Mouse (Mus musculus) liver, postnatal 0 days (tissue): Measurements from ENCODE around the gene Rab13. TPM values are rescaled to one million over a fixed set of nuclear protein-coding genes. Genes with fewer than 3 reads are reported as not detected.

Experiments used
- ATAC-seq: fragments of 200-750 bp; cut with Nextera tagmentation; 2 replicates; pipeline ENCODE4 v1.8.0; 2017; ENCODE audit warnings: mild to moderate bottlenecking, moderate library complexity
- DNase-seq: peaks from one replicate; pipeline ENCODE4 v3.0.0-alpha.2; 2016
- H3K27ac ChIP-seq: fragments of 300-500 bp; sonication (generic); 2 replicates; pipeline ENCODE4 v1.5.1; 2014; ENCODE audit warnings: antibody characterized with exemption, moderate library complexity, mild to moderate bottlenecking, low read depth
- H3K27me3 ChIP-seq: fragments of 300-500 bp; sonication (generic); 2 replicates; pipeline ENCODE4 v1.6.1; 2014; ENCODE audit warnings: low read length, control low read depth, mixed read lengths; ENCODE audit not compliant: insufficient read depth
- H3K36me3 ChIP-seq: fragments of 300-500 bp; sonication (generic); replicated peaks from 2 replicates; pipeline ENCODE4 v1.6.1; 2014; ENCODE audit warnings: mild to moderate bottlenecking, control low read depth, low read length, moderate library complexity, mixed read lengths; ENCODE audit not compliant: insufficient read depth
- H3K4me1 ChIP-seq: fragments of 300-500 bp; sonication (generic); 2 replicates; pipeline ENCODE4 v1.6.1; 2014; ENCODE audit warnings: antibody characterized with exemption, mild to moderate bottlenecking, control low read depth; ENCODE audit not compliant: insufficient read depth
- H3K4me2 ChIP-seq: fragments of 300-500 bp; sonication (generic); 2 replicates; pipeline ENCODE4 v1.6.1; 2014; ENCODE audit warnings: low read depth, mild to moderate bottlenecking, low read length, moderate library complexity, mixed read lengths
- H3K4me3 ChIP-seq: fragments of 300-500 bp; sonication (generic); 2 replicates; pipeline ENCODE4 v1.5.1; 2014; ENCODE audit warnings: low read depth, low read length
- H3K9ac ChIP-seq: fragments of 300-500 bp; sonication (generic); replicated peaks from 2 replicates; pipeline ENCODE4 v1.6.1; 2014; ENCODE audit warnings: mild to moderate bottlenecking, moderate library complexity
- H3K9me3 ChIP-seq: fragments of 300-500 bp; sonication (generic); 2 replicates; pipeline ENCODE4 v1.6.1; 2016; ENCODE audit warnings: mild to moderate bottlenecking, control low read depth, low read length, mixed read lengths
- CTCF ChIP-seq: sonication (generic); IDR thresholded peaks from 2 replicates; pipeline ENCODE4 v1.5.1; 2016; ENCODE audit warnings: antibody characterized with exemption, low read depth
- EP300 ChIP-seq: IDR thresholded peaks from 2 replicates; pipeline ENCODE4 v1.6.1; 2016; ENCODE audit warnings: antibody characterized with exemption, low read depth, mild to moderate bottlenecking
- WGBS: fragments of 180-500 bp; shearing (Covaris S2); extraction: QIAGEN DNeasy Blood & Tissue Kit; methylation state at CpG from one replicate; pipeline ENCODE4 v1.1.7; 2014; ENCODE audit not compliant: insufficient replicate concordance; 5-methylcytosine and 5-hydroxymethylcytosine counted together
- polyA plus RNA-seq: library from polyadenylated mRNA; unstranded; fragments of >200 nt; fragmentation: Nextera tagmentation; extraction: Ambion mirVana; gene quantifications from 2 replicates; pipeline ENCODE4 v1.2.1, GENCODE M21; 2015

Gene Rab13
- 4.9 and 6.1 TPM in 2 replicates for polyA plus RNA-seq

- under 1% methylated on average over 38 of the region's 42 CpGs for WGBS
These were observed at the start of gene Rab13, which contains the start of gene Rps27 for GRCm38 (mm10) chr3:90213377-90213866. Gene Rab13 (plus strand): TSS chr3:90213695. Gene Rps27 (minus strand): TSS chr3:90213651.

DNA sequence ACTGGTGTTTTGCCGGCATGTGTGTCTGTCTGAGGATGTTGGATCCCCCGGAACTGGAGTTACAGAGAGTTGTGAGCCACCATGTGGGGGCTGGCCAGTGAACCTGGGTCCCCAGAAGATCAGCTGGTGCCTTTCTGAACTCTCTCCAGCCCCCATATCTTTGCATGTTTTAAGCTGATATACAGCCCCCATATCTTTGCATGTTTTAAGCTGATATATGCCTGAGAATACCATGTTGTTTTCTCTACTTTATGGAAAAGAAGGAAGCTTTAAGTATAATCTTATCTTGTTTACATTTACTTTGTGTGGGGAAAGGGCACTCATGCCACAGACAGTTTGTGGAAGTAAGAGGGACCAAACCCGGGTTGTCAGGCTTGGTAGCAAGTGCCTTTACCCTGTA, 33.9 kb upstream of the Rab13 start:
- H3K4me3 ChIP-seq, result no peak overlapping the region
- no peak overlapping the region for H3K27ac ChIP-seq
- H3K36me3 ChIP-seq, result no peaks in the 10 kb centered on the region
- no peaks in the 10 kb centered on the region for H3K4me1 ChIP-seq
- H3K9me3 ChIP-seq, result no peaks in the 10 kb centered on the region
- no peak overlapping the region for H3K4me2 ChIP-seq
- H3K27me3 ChIP-seq, result no peaks in the 10 kb centered on the region
- 49% methylated on average over 3 of the region's 3 CpGs for WGBS
- H3K9ac ChIP-seq, result no peak overlapping the region
- ATAC-seq (no peak), DNase-seq (no peak)
- TF ChIP-seq CTCF (no peak), EP300 (no peak)

More at GRCm38 (mm10) chr3:90213377-90213866, at the start of gene Rab13, which contains the start of gene Rps27:
- DNase-seq, result peak; percentile 90
- Histone ChIP-seq H3K9ac (peak within 1 kb of the TSS; percentile 90), H3K27ac (peak within 1 kb of the TSS; percentile 90), H3K27me3 (no peaks in the 10 kb centered on the region), H3K4me2 (peak within 1 kb of the TSS; percentile 91), H3K4me3 (peak within 1 kb of the TSS; percentile 87), H3K4me1 (peaks cover 15% of the 10 kb centered on the region), H3K9me3 (no peaks in the 10 kb centered on the region), H3K36me3 (peaks cover 26% of the 10 kb centered on the region)
- TF ChIP-seq CTCF (no peak), EP300 (peak; percentile 41; the same call in 1 of the 2 replicates)
- ATAC-seq, result peak; percentile 94

DNA sequence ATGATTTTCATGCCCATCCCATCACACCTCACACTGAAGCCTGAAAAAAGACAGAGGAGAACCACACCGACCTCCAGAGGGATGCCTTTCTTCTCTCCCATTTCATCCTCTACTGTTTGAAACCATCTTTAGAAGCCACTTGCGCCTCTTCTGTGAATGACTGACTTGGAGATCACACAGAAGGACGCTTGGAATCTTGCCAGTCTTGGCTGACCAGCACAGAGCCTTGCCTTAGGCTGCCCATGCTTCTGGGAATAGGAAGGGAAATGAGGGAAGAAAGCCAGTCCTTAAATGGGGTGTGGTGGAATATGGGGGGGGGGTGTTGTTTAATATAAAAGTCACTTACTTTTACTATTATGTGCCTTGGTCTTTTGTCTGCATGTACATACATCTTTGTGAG, 29.9 kb upstream of the Rab13 start:
- ATAC-seq, result no peak
- Histone ChIP-seq H3K36me3 (no peaks in the 10 kb centered on the region), H3K4me3 (no peak overlapping the region), H3K4me1 (no peaks in the 10 kb centered on the region), H3K27ac (no peak overlapping the region), H3K9ac (no peak overlapping the region), H3K27me3 (no peaks in the 10 kb centered on the region), H3K9me3 (no peaks in the 10 kb centered on the region), H3K4me2 (no peak overlapping the region)
- WGBS, result 76% methylated on average over 3 of the region's 3 CpGs
- TF ChIP-seq CTCF, result no peak
- TF ChIP-seq EP300, result no peak
- no peak for DNase-seq

GRCm38 (mm10) chr3:90190859-90191510, 22.5 kb upstream of the Rab13 start:
- Histone ChIP-seq H3K4me1 (no peaks in the 10 kb centered on the region), H3K36me3 (no peaks in the 10 kb centered on the region), H3K9me3 (no peaks in the 10 kb centered on the region), H3K4me3 (no peak overlapping the region), H3K27ac (no peak overlapping the region), H3K4me2 (no peak overlapping the region), H3K9ac (no peak overlapping the region), H3K27me3 (no peaks in the 10 kb centered on the region)
- ATAC-seq (no peak), DNase-seq (no peak)
- TF ChIP-seq CTCF (no peak), EP300 (no peak)
- 66% methylated on average over 11 of the region's 11 CpGs for WGBS

- ATAC-seq (no peak), DNase-seq (no peak)
- Histone ChIP-seq H3K9ac (no peak overlapping the region), H3K4me2 (no peak overlapping the region), H3K4me3 (no peak overlapping the region), H3K27ac (no peak overlapping the region), H3K4me1 (no peaks in the 10 kb centered on the region), H3K9me3 (no peaks in the 10 kb centered on the region), H3K27me3 (no peaks in the 10 kb centered on the region), H3K36me3 (no peaks in the 10 kb centered on the region)
- TF ChIP-seq EP300, result no peak
- TF ChIP-seq CTCF, result no peak
- WGBS, result 62% methylated on average over 4 of the region's 4 CpGs
These were observed 18.7 kb upstream of the Rab13 start for GRCm38 (mm10) chr3:90194759-90195158.

- ATAC-seq (no peak), DNase-seq (no peak)
These were observed 17.9 kb upstream of the Rab13 start for GRCm38 (mm10) chr3:90195644-90196043.

More at GRCm38 (mm10) chr3:90195644-90196043, 17.9 kb upstream of the Rab13 start:
- no peaks in the 10 kb centered on the region for H3K27me3 ChIP-seq
- H3K4me3 ChIP-seq, result no peak overlapping the region
- H3K9me3 ChIP-seq, result no peaks in the 10 kb centered on the region
- no peak for TF ChIP-seq CTCF
- TF ChIP-seq EP300, result no peak
- no peaks in the 10 kb centered on the region for H3K36me3 ChIP-seq
- H3K4me2 ChIP-seq, result no peak overlapping the region
- no peak overlapping the region for H3K9ac ChIP-seq
- H3K27ac ChIP-seq, result no peak overlapping the region
- 76% methylated on average over 1 of the region's 1 CpGs for WGBS
- no peaks in the 10 kb centered on the region for H3K4me1 ChIP-seq
